Mouse (Mus musculus): ENCODE data around the gene C6.

Gene C6

GRCm38 (mm10) chr15:4726830-4727310 is at the start of gene C6:
Gene C6 (plus strand): TSS chr15:4727175.
- no peak for DNase-seq (ENCODE audit: low spot score in 2 of 2)

- DNase-seq (ENCODE audit: low spot score in 2 of 2) = no peak
These were observed 29.4 kb upstream of the C6 start for GRCm38 (mm10) chr15:4697604-4698003.

GRCm38 (mm10) chr15:4734150-4734549 is 7.2 kb downstream of the C6 start:
- no peak for DNase-seq (ENCODE audit: low spot score in 2 of 2)

GRCm38 (mm10) chr15:4734996-4735609 is 8.1 kb downstream of the C6 start:
- no peak for DNase-seq (ENCODE audit: low spot score in 2 of 2)

- no peak for DNase-seq (ENCODE audit: low spot score in 2 of 2)
These were observed 20.7 kb downstream of the C6 start for GRCm38 (mm10) chr15:4747656-4748055.

GRCm38 (mm10) chr15:4790378-4790777 is 63.4 kb downstream of the C6 start:
- no peak for DNase-seq (ENCODE audit: low spot score in 2 of 2)

GRCm38 (mm10) chr15:4796861-4797260 is 69.9 kb downstream of the C6 start:
- DNase-seq (ENCODE audit: low spot score in 2 of 2) = no peak

- DNase-seq (ENCODE audit: low spot score in 2 of 2) = no peak
These were observed 77.3 kb downstream of the C6 start for GRCm38 (mm10) chr15:4804256-4804655.

- no peak for DNase-seq (ENCODE audit: low spot score in 2 of 2)
These were observed 81.2 kb downstream of the C6 start for GRCm38 (mm10) chr15:4808131-4808530.

- no peak for DNase-seq (ENCODE audit: low spot score in 2 of 2)
These were observed 88.0 kb downstream of the C6 start for GRCm38 (mm10) chr15:4814976-4815375.

GRCm38 (mm10) chr15:4815711-4816110 is 88.7 kb downstream of the C6 start:
- DNase-seq (ENCODE audit: low spot score in 2 of 2) = no peak

- DNase-seq (ENCODE audit: low spot score in 2 of 2) = no peak
These were observed 89.9 kb downstream of the C6 start for GRCm38 (mm10) chr15:4816752-4817493.

GRCm38 (mm10) chr15:4818437-4818836 is 91.5 kb downstream of the C6 start:
- no peak for DNase-seq (ENCODE audit: low spot score in 2 of 2)

GRCm38 (mm10) chr15:4821161-4821560 is 94.2 kb downstream of the C6 start:
- no peak for DNase-seq (ENCODE audit: low spot score in 2 of 2)

GRCm38 (mm10) chr15:4821824-4822223 is 94.8 kb downstream of the C6 start:
- DNase-seq (ENCODE audit: low spot score in 2 of 2) = no peak

GRCm38 (mm10) chr15:4827736-4828135 is 100.8 kb downstream of the C6 start:
- DNase-seq (ENCODE audit: low spot score in 2 of 2) = peak in 1 of 2 experiments; percentile 27

- no peak for DNase-seq (ENCODE audit: low spot score in 2 of 2)
These were observed 109.4 kb downstream of the C6 start for GRCm38 (mm10) chr15:4836354-4836753.

GRCm38 (mm10) chr15:4850015-4850414 is 123.0 kb downstream of the C6 start:
- DNase-seq (ENCODE audit: low spot score in 2 of 2) = no peak

Data from urinary bladder, postnatal 36 days (tissue).